Mouse (Mus musculus): ENCODE measurements around the gene Phactr2. TPM values are rescaled to one million over a fixed set of nuclear protein-coding genes. Genes with fewer than 3 reads are reported as not detected.

Gene Phactr2
- total and polyA plus RNA-seq, 3 experiments: 0.08 to 0.49 (median 0.31) TPM

DNA sequence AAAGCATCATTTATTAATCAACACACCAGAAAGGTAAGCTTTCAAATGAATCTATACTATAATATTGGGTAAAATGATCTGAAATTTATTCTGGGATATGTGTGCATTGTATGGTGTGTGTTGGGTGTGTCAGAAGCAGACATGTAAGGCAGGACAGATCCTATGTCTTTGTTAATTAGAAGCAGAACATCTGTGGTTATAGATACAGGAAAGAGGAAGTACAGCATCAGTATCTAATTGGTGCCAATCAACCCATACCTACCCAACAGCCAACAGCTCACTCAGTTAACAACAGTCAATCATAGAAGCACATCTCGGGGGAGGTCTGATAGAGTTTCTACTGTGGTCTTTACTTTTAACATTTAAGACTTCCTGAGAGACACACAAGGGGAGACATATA is 96.3 kb downstream of the Phactr2 start:
- no peak overlapping the region for H3K4me3 ChIP-seq (replicated peaks in 1 of 3; ENCODE audit: low read depth in 2 of 3, low read length in 2 of 3, poor library complexity in 1 of 3)
- H3K4me1 ChIP-seq (ENCODE audit: control insufficient read depth in 1 of 2, insufficient read depth in 2 of 2): no peaks in the 10 kb centered on the region
- H3K79me2 ChIP-seq (replicated peaks; ENCODE audit: control insufficient read depth, extremely low read depth, insufficient read depth, poor library complexity, severe bottlenecking): no peaks in the 10 kb centered on the region
- H3K4me2 ChIP-seq (ENCODE audit: insufficient read depth, low read depth, poor library complexity, severe bottlenecking): no peak overlapping the region
- dilution Hi-C loops (cut with MboI; ENCODE audit: extremely low pct_ligation_motif_present, extremely low pct_unique_long_range_greater_than_20kb, low sequenced_read_pairs): no loop called here
- H3K36me3 ChIP-seq (replicated peaks in 1 of 2; ENCODE audit: control insufficient read depth in 1 of 2, insufficient read depth in 1 of 2, low read length in 1 of 2): no peaks in the 10 kb centered on the region
- no peak overlapping the region for H3K27ac ChIP-seq (ENCODE audit: insufficient read depth, low read depth)
- H3K9me3 ChIP-seq (replicated peaks; ENCODE audit: low read length): no peaks in the 10 kb centered on the region
- in situ Hi-C loops (cut with MboI; ENCODE audit: low pct_ligation_motif_present, low pct_unique_long_range_greater_than_20kb, low sequenced_read_pairs): no loop called here
- H3K9ac ChIP-seq (ENCODE audit: insufficient read depth, low read depth): no peak overlapping the region
- no peak for DNase-seq (ENCODE audit: extremely low read depth)
- no peaks in the 10 kb centered on the region for H3K27me3 ChIP-seq (replicated peaks)
- TF ChIP-seq ZNF384 (IDR thresholded peaks at IDR 0.05; ENCODE audit: low read depth, low read length): no peak
- no peak for TF ChIP-seq E2F4 (IDR thresholded peaks at IDR 0.05; ENCODE audit: insufficient replicate concordance, low read depth, low read length)
- no peak for TF ChIP-seq KAT2A (IDR thresholded peaks at IDR 0.05; ENCODE audit: insufficient replicate concordance, low read length)
- TF ChIP-seq HCFC1 (IDR thresholded peaks at IDR 0.05; ENCODE audit: low read depth, low read length): no peak
- no peak for TF ChIP-seq JUND (conservative IDR thresholded peaks at IDR 0.05; ENCODE audit: low read depth, low read length)

DNA sequence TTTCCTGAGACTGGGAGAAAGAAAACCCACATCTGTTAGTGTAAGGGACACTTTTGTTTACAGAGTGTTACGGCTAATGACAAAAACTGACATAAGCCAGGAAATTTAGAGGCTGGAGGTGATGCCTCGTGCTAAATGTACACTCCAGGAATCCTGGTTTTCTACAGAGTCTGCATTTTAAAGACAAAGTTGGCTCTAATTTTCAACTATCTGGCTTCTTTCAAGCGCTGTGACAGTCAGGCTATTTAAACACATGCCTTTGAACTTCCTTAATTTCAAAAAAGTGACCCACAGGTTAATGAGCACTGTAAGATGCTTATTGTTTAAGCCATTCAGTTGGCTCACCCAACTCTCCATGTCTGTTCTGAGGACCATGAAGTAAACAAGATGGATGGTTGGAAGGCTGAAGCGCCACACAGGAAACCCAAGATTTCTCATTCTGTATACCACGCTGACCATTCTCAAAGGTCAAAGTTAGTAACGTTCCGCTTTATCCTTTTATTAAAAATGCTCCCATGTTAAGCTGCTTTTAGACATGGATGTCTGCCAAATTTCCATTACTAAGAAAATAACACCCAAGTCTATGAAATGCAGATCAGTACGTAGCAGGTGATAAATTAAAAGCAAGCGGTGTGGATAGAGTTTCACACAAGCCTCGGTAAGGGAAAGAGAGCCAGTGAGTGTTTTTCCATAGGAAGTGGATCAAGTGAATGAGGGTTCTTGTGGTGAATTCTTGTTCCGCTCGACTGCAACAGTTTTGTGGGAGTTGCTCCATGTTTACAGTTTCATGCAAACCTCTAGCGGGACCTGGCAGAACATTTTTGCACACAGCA is 97.6 kb downstream of the Phactr2 start:
- dilution Hi-C loops (cut with MboI; ENCODE audit: extremely low pct_ligation_motif_present, extremely low pct_unique_long_range_greater_than_20kb, low sequenced_read_pairs): no loop called here
- Histone ChIP-seq H3K4me1 (ENCODE audit: control insufficient read depth in 1 of 2, insufficient read depth in 2 of 2) (no peaks in the 10 kb centered on the region), H3K9me3 (replicated peaks; ENCODE audit: low read length) (no peaks in the 10 kb centered on the region), H3K79me2 (replicated peaks; ENCODE audit: control insufficient read depth, extremely low read depth, insufficient read depth, poor library complexity, severe bottlenecking) (no peaks in the 10 kb centered on the region), H3K9ac (ENCODE audit: insufficient read depth, low read depth) (no peak overlapping the region), H3K27me3 (replicated peaks) (no peaks in the 10 kb centered on the region), H3K4me3 (replicated peaks in 1 of 3; ENCODE audit: low read depth in 2 of 3, low read length in 2 of 3, poor library complexity in 1 of 3) (no peak overlapping the region), H3K27ac (ENCODE audit: insufficient read depth, low read depth) (no peak overlapping the region), H3K4me2 (ENCODE audit: insufficient read depth, low read depth, poor library complexity, severe bottlenecking) (no peak overlapping the region), H3K36me3 (replicated peaks in 1 of 2; ENCODE audit: control insufficient read depth in 1 of 2, insufficient read depth in 1 of 2, low read length in 1 of 2) (no peaks in the 10 kb centered on the region)
- in situ Hi-C loops (cut with MboI; ENCODE audit: low pct_ligation_motif_present, low pct_unique_long_range_greater_than_20kb, low sequenced_read_pairs): no loop called here
- no peak for DNase-seq (ENCODE audit: extremely low read depth)
- TF ChIP-seq CTCF (conservative IDR thresholded peaks at IDR 0.05 in 1 of 2, IDR thresholded peaks at IDR 0.05 in 1 of 2; ENCODE audit: low read depth in 2 of 2, low read length in 2 of 2) (no peak), ZMIZ1 (IDR thresholded peaks at IDR 0.05; ENCODE audit: low read depth, low read length) (no peak), NRF1 (IDR thresholded peaks at IDR 0.05; ENCODE audit: low read depth, low read length) (no peak), ELF1 (IDR thresholded peaks at IDR 0.05; ENCODE audit: low read depth, low read length) (no peak), CHD1 (IDR thresholded peaks at IDR 0.05; ENCODE audit: low read depth, low read length) (no peak), MYC (IDR thresholded peaks at IDR 0.05; ENCODE audit: low read depth, low read length) (no peak), USF2 (conservative IDR thresholded peaks at IDR 0.05; ENCODE audit: low read depth, low read length) (no peak), GABPA (IDR thresholded peaks at IDR 0.05; ENCODE audit: insufficient replicate concordance, low read depth, low read length) (no peak), TBP (conservative IDR thresholded peaks at IDR 0.05; ENCODE audit: low read depth, low read length) (no peak), ZC3H11A (IDR thresholded peaks at IDR 0.05; ENCODE audit: low read depth, low read length) (no peak), ZKSCAN1 (IDR thresholded peaks at IDR 0.05; ENCODE audit: borderline replicate concordance, low read depth, low read length) (no peak), EP300 (IDR thresholded peaks at IDR 0.05; ENCODE audit: low read length) (no peak), POLR2A (IDR thresholded peaks at IDR 0.05; ENCODE audit: low read depth, low read length) (no peak), KAT2A (IDR thresholded peaks at IDR 0.05; ENCODE audit: insufficient replicate concordance, low read length) (no peak)
